Mouse (Mus musculus) urinary bladder, postnatal 14 days (tissue): ENCODE data around the gene Tob2.

Source experiments
- DNase-seq: peaks from one replicate; pipeline ENCODE4 v3.0.0; 2021; ENCODE audit warnings: low spot score

The Tob2 gene

DNA sequence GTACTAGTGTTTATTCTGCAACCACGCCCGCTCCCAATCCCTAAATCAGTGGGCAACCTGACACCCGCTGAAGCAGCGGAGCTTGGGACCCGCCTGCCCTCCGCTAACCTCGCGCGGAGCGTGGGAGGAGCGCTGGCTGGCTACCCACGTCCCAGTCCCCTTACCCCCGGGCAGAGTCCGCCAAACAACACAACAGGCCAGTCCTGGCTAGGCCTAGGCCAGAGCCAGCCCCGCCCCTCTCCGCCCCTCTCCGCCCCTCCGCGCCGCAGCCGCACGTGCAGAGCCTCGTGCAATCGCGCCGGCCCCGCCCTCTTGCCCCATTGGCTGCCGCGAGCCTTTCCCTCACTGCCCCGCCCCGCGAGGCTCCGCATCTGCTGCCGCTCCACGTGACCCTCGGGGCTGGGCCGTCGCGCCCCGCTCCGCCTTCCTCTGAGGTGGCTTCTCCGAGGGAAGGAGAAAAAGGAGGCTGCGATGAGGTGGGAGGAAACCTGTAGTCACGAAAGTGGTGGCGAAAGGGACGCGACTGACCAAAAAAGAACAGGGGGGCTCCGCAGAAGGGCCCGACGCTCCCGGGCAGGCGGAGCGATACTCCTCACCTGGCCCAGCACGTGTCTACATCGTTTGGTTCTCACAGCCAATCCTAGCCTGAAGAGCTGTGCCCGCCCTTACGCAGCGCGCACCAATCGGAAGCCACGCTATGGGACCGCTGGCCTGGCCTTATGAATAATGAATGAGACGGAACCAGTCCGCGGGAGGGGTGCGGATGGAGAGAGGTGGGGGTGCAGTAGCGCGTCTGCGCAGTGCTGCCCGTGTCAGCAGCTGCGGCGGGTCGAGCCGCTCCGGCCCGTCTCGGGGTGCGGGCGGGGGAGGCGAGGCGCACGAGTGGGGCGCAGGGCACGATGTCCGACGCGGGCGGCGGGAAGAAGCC is 47.7 kb downstream of the Tob2 start:
- DNase-seq, result peak; percentile 98

DNA sequence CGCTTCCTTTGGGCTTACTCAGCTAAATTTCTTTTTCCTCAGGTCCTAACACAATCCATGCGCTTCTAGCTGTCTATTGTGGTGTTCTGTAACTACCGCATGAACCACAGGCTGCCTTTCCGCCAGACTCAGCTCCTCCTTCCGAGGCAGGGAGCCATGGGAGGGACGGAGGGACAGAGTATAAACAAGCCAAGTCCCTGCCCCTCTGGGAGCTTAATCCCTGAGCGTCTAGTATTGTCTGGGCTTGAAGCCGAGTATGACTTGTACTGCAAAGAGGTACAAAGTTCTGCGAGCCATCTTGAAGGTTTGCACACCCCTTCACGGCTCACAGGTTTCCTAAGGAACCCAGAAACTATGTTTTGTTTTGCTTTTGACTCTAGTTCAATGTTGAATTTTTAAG is 48.4 kb downstream of the Tob2 start:
- DNase-seq, result peak; percentile 94

DNA sequence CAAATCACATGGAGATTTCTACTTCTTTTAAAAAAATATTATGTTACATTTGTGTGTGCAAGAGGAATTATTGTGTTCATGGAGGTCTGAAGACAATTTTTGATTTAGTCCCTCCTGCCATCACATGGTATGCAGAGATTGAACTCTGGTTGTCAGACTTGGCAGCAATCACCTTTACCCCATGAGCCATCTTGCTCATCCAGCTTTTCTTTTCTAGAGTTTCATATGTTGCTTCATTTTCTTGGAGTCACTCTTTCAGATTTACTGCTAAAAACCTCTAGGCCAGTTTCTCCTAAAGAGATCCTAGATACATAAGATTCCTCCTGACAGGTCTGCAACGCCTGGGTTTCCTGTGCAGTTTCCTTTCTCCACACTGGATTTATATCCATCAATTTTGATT is 49.0 kb downstream of the Tob2 start:
- DNase-seq, result no peak

DNA sequence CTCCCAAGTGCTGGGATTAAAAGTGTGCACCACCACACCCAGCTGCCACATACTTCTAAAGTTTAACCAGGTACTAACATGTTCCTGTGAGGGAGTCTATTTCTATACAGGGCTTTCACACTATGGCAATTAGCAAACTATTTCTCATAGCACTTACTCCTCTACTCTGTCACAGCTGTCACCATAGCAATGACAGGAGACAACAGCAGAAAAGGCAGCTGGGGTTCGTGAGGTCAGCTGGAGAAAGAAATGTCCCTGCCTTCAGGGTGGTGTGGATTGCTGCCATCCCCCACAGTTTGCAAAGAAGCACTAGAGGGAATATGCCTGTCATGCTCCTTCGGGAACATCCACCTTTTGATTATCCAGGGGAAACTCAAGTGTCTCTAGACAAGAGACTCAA is 49.8 kb downstream of the Tob2 start:
- no peak for DNase-seq

DNA sequence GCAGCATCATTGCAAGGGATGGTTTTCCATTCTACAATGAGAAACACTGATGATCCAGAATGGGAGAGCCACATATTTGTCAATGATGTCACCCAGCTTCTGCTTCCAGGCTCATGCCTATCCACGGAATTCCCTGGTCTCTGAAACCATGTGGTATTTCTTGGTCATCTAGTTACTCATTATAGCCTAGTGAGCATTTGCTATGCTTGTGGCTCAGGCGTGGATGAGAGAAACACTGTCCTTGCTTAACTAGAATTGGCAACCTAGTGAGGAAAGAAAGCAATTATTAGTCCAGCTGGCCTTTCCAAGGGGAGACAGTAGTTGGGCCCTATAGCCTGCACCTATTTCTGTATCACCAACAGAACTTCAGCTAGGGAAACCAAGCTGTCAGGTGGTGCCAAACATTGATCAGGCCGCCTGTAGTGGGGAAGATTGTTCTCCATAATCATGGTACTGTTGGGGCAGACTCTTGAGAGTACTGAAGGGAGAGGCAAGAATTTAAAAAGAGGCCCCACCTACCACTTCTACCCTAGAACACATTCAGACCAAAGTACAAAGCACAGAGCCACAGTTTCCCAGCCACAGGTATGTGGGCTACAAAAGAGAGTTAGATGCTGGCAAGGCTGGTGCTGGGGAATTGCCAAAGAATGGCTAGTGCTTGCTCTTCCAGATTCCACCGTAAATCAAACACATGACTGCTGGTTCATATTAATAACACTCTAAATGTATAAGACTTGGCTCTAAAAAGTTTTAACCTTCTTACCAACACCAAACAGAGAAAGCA is 51.8 kb downstream of the Tob2 start:
- no peak for DNase-seq

DNA sequence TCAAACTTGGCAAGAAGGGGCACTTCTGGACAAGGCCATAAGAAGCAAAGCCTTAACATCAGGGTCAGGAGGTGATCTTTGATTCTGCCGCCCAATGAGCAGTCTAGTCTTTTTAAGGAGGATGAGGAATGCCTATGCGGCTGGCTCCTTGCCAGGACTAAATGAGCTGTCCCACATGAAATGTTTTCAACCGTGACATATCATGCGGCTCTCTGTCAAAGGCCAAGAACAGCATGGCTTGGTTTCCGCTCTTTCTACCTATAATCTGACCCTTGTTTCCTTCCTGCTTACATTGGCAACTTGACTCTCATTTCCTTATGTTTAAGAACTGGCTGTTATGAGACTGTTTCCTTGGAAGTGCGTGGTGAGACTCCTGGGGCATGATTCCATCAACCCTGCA is 53.0 kb downstream of the Tob2 start:
- DNase-seq, result peak; percentile 46

DNA sequence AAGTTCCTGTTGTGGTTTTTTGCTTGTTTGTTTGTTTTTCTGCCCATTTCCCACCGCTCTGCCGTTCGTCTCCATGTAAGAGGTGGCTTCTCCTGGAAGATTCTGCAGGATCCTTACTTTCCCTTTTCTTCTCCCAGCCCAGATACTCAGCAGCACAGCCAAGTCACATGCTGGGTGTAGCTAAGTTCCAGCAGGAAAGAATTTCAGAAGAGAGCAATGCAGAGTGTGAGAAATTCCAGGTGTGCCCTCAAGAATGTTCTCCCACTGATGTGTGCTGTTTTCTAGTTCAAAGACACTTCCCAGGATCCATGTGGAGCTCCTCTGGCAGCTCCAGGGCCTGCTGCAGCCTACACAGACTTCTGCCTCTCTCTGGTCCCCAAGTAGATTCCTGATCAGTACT is 53.7 kb downstream of the Tob2 start:
- no peak for DNase-seq

DNA sequence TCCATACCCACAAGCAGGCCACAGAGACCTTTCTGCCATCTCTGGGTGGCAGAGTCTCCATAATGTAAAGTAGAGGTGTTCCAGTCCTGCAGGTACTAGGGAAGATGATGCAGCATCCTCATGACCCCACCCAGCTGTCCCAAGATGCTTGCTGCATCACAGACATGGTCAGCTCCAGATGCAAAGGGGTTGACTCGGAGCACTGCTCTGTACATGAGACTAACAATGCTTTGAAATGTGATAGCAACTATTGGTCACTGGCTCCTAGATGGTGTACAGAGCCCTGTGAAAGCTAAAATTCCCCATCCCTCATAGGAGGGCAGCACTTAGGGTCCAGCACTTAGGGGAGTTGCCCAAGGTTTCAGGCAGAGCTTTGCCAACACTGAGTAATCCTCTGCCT is 54.4 kb downstream of the Tob2 start:
- no peak for DNase-seq

DNA sequence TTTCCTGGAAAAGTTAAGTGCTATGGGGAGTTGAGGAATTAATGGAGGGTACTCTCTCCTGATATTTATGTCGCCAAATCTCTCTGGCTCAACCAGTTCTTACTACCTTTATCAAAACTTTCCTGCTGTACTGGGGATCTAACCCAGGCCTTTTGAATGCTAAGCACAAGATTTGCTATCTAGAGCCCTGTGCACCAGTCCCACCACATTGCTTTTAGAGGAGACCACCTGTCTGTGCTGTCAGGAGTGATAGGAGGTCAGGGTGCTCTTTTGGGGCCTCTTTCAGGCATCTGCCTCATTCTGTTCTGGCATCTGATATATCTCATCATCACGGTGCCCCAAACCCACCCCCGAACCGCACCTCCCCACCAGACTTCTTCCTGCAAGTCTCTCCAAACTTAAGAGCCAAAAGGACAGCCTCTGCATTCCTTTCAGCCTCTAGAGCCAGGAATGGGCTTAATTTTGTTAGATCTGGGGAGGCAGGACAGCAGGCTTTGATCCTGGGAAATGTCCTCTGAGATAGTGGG is 55.1 kb downstream of the Tob2 start:
- DNase-seq, result no peak

DNA sequence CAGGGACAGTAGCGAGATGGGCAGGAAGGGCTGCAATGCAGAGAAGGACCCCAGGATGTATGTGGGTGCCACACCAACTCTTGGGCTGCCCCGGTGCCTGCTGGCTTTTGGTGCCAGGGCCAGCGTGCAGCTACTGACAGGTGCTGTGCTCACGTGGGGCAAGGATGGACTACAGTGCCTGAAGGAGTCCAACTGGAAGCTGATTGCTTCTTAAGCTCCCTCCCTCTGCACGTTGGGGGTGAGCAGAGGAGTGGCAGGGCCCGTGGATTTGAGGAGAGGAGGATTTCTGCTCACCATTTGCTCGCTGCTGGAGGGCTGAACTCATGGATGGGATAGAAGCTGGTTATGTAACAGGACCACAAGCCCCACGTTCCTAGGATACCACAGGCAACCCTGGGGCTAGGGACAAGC is 55.6 kb downstream of the Tob2 start:
- DNase-seq, result peak; percentile 34

DNA sequence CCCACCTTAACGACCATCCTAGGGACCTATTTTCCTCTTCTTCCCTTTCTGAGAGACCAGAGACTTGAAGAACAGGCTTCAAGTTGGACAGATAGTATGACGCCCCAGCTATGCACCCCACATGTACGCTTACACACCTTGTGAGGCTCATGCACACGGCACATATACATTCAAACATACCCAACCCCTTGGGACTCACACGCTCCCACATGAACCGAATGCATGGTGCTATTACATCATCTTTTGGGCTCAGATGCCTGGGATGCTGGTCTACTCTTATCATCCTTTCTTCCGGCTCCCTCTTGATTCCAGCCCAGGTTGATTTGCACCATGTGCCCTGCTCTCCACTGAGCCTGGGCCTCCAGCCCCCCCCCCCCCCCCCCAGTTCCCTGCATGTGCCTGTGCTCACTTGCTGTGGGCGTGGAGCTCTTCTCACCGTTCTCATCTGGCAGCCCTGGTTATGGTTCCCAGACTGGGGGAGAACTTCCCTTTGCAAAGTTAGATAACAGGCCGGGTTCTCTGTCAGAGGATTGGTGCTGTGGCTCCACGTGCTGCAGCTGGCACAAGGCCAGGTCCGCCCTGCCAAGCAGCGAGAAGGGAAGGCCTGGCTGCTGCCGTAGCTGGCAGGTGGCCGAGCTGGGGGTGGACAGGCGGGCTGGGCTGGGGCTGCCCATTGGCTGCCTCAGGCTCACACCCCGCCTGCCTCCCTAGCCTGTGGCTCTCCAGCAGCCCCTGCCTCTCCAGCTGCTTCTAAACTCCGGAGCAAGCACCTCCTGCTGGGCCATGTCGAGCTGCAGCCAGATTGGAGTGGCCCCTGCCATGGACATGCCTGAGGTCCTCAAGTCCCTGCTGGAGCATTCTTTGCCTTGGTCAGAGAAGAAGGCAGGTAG is 56.4 kb downstream of the Tob2 start, which contains the start of gene Tef:
Tef (plus strand) TSS at position 421 of the 890 bp plus-strand sequence.
- peak; percentile 100 for DNase-seq

DNA sequence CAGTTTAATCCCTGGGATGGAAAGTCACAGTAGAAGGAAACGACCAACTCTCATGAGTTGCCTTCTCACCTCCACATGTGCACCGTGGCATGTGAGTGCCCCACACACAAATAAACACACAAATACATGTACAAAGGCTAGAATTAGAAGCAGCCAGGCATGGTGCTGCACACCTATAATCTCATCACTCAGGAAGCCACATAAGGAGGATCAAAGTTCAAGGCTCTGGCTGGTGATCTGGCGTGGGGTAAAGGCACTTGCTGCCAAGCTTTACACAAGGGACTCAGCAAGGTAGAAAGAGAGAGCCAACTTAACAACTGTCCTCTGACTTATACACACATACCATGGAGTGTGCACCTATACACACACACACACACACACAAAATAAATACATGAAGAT is 58.2 kb downstream of the Tob2 start:
- no peak for DNase-seq

DNA sequence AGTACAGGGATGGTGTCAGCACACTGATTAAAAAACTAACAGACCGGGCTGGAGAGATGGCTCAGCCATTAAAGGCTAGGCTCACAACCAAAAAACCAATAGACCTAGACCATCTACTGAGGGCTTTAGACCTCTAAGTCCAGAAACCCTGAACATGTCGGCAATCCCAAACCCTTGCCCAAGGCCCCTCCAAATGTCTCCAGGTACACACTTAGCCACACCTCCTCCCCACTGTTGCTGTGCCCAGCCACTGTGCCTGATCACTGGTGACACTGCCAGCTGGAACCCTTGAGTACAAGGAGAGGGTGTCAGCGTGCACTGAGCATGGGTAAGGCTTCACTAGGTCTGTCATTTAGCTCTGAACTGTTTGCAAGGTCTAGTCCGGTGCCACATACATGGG is 60.2 kb downstream of the Tob2 start:
- DNase-seq, result no peak
